Mouse (Mus musculus): ENCODE measurements at regions not wholly inside any gene's neighbourhood (a gene's known extent, or its start where the extent isn't known, plus 50 kb on each side); places are given as distances from the start of the nearest gene placed in this dataset.
A peak's percentile ranks its signal among the peaks of the same experiment; 100 is the strongest.

- Histone ChIP-seq H3ac (ENCODE audit: control insufficient read depth, insufficient read length, low read depth) (no peak overlapping the region), H3K4me3 (ENCODE audit: insufficient read depth, poor library complexity, severe bottlenecking) (no peak overlapping the region), H3K27me3 (ENCODE audit: control insufficient read depth, insufficient read depth, insufficient read length) (no peaks in the 10 kb centered on the region), H3K36me3 (ENCODE audit: control insufficient read depth, insufficient read depth) (no peaks in the 10 kb centered on the region), H3K79me2 (ENCODE audit: control insufficient read depth, insufficient read depth) (no peaks in the 10 kb centered on the region), H3K79me3 (ENCODE audit: low read depth) (no peaks in the 10 kb centered on the region)
- TF ChIP-seq MYOD1 (IDR thresholded peaks at IDR 0.05; ENCODE audit: control insufficient read depth, insufficient read length, low read depth) (no peak), CEBPB (IDR thresholded peaks at IDR 0.05; ENCODE audit: low read depth) (no peak), MYOG (IDR thresholded peaks at IDR 0.05; ENCODE audit: control insufficient read depth, extremely low read depth, insufficient read length) (no peak), FOSL1 (IDR thresholded peaks at IDR 0.05; ENCODE audit: insufficient read depth, low read length, poor library complexity, severe bottlenecking) (no peak), CTCF (IDR thresholded peaks at IDR 0.05; ENCODE audit: control insufficient read depth, insufficient read depth, insufficient read length) (no peak), USF1 (IDR thresholded peaks at IDR 0.05; ENCODE audit: low read depth) (no peak), MAX (IDR thresholded peaks at IDR 0.05) (no peak)
Measured at GRCm38 (mm10) chr5:119366296-119366695, 304.2 kb upstream of the Tbx3 start.

GRCm38 (mm10) chr5:119370481-119370880 is 300.0 kb upstream of the Tbx3 start:
- Histone ChIP-seq H3K79me3 (ENCODE audit: low read depth) (no peaks in the 10 kb centered on the region), H3K79me2 (ENCODE audit: control insufficient read depth, insufficient read depth) (no peaks in the 10 kb centered on the region), H3K27me3 (ENCODE audit: control insufficient read depth, insufficient read depth, insufficient read length) (no peaks in the 10 kb centered on the region), H3K36me3 (ENCODE audit: control insufficient read depth, insufficient read depth) (no peaks in the 10 kb centered on the region), H3K4me3 (ENCODE audit: insufficient read depth, poor library complexity, severe bottlenecking) (no peak overlapping the region), H3ac (ENCODE audit: control insufficient read depth, insufficient read length, low read depth) (no peak overlapping the region)
- TF ChIP-seq FOSL1 (IDR thresholded peaks at IDR 0.05; ENCODE audit: insufficient read depth, low read length, poor library complexity, severe bottlenecking) (no peak), CEBPB (IDR thresholded peaks at IDR 0.05; ENCODE audit: low read depth) (no peak), MAX (IDR thresholded peaks at IDR 0.05) (no peak), USF1 (IDR thresholded peaks at IDR 0.05; ENCODE audit: low read depth) (no peak), CTCF (IDR thresholded peaks at IDR 0.05; ENCODE audit: control insufficient read depth, insufficient read depth, insufficient read length) (no peak), MYOD1 (IDR thresholded peaks at IDR 0.05; ENCODE audit: control insufficient read depth, insufficient read length, low read depth) (no peak), MYOG (IDR thresholded peaks at IDR 0.05; ENCODE audit: control insufficient read depth, extremely low read depth, insufficient read length) (no peak)

- no peak for TF ChIP-seq CEBPB (IDR thresholded peaks at IDR 0.05; ENCODE audit: low read depth)
- TF ChIP-seq MYOG (IDR thresholded peaks at IDR 0.05; ENCODE audit: control insufficient read depth, extremely low read depth, insufficient read length) = no peak
- TF ChIP-seq CTCF (IDR thresholded peaks at IDR 0.05; ENCODE audit: control insufficient read depth, insufficient read depth, insufficient read length) = no peak
- TF ChIP-seq MAX (IDR thresholded peaks at IDR 0.05) = no peak
- H3K27me3 ChIP-seq (ENCODE audit: control insufficient read depth, insufficient read depth, insufficient read length) = no peaks in the 10 kb centered on the region
- no peak overlapping the region for H3ac ChIP-seq (ENCODE audit: control insufficient read depth, insufficient read length, low read depth)
- H3K36me3 ChIP-seq (ENCODE audit: control insufficient read depth, insufficient read depth) = no peaks in the 10 kb centered on the region
- H3K79me3 ChIP-seq (ENCODE audit: low read depth) = no peaks in the 10 kb centered on the region
- no peak overlapping the region for H3K4me3 ChIP-seq (ENCODE audit: insufficient read depth, poor library complexity, severe bottlenecking)
- no peaks in the 10 kb centered on the region for H3K79me2 ChIP-seq (ENCODE audit: control insufficient read depth, insufficient read depth)
Measured at GRCm38 (mm10) chr5:119370931-119371330, 299.5 kb upstream of the Tbx3 start.

- Histone ChIP-seq H3K79me2 (ENCODE audit: control insufficient read depth, insufficient read depth) (no peaks in the 10 kb centered on the region), H3K36me3 (ENCODE audit: control insufficient read depth, insufficient read depth) (no peaks in the 10 kb centered on the region), H3K27me3 (ENCODE audit: control insufficient read depth, insufficient read depth, insufficient read length) (no peaks in the 10 kb centered on the region), H3K79me3 (ENCODE audit: low read depth) (no peaks in the 10 kb centered on the region), H3K4me3 (ENCODE audit: insufficient read depth, poor library complexity, severe bottlenecking) (no peak overlapping the region), H3ac (ENCODE audit: control insufficient read depth, insufficient read length, low read depth) (no peak overlapping the region)
- TF ChIP-seq CEBPB (IDR thresholded peaks at IDR 0.05; ENCODE audit: low read depth) = no peak
- no peak for TF ChIP-seq CTCF (IDR thresholded peaks at IDR 0.05; ENCODE audit: control insufficient read depth, insufficient read depth, insufficient read length)
- TF ChIP-seq USF1 (IDR thresholded peaks at IDR 0.05; ENCODE audit: low read depth) = no peak
- TF ChIP-seq FOSL1 (IDR thresholded peaks at IDR 0.05; ENCODE audit: insufficient read depth, low read length, poor library complexity, severe bottlenecking) = no peak
- no peak for TF ChIP-seq MYOD1 (IDR thresholded peaks at IDR 0.05; ENCODE audit: control insufficient read depth, insufficient read length, low read depth)
- no peak for TF ChIP-seq MAX (IDR thresholded peaks at IDR 0.05)
- TF ChIP-seq MYOG (IDR thresholded peaks at IDR 0.05; ENCODE audit: control insufficient read depth, extremely low read depth, insufficient read length) = no peak
Measured at GRCm38 (mm10) chr5:119373774-119374700, 296.4 kb upstream of the Tbx3 start.

GRCm38 (mm10) chr5:119374861-119375260 is 295.6 kb upstream of the Tbx3 start:
- Histone ChIP-seq H3K36me3 (ENCODE audit: control insufficient read depth, insufficient read depth) (no peaks in the 10 kb centered on the region), H3K79me3 (ENCODE audit: low read depth) (no peaks in the 10 kb centered on the region), H3ac (ENCODE audit: control insufficient read depth, insufficient read length, low read depth) (no peak overlapping the region), H3K4me3 (ENCODE audit: insufficient read depth, poor library complexity, severe bottlenecking) (no peak overlapping the region), H3K79me2 (ENCODE audit: control insufficient read depth, insufficient read depth) (no peaks in the 10 kb centered on the region), H3K27me3 (ENCODE audit: control insufficient read depth, insufficient read depth, insufficient read length) (no peaks in the 10 kb centered on the region)
- TF ChIP-seq CEBPB (IDR thresholded peaks at IDR 0.05; ENCODE audit: low read depth) = peak; percentile 43
- no peak for TF ChIP-seq CTCF (IDR thresholded peaks at IDR 0.05; ENCODE audit: control insufficient read depth, insufficient read depth, insufficient read length)

GRCm38 (mm10) chr5:119378261-119378660 is 292.2 kb upstream of the Tbx3 start:
- TF ChIP-seq CEBPB (IDR thresholded peaks at IDR 0.05; ENCODE audit: low read depth) (no peak), USF1 (IDR thresholded peaks at IDR 0.05; ENCODE audit: low read depth) (no peak), MAX (IDR thresholded peaks at IDR 0.05) (no peak), MYOG (IDR thresholded peaks at IDR 0.05; ENCODE audit: control insufficient read depth, extremely low read depth, insufficient read length) (no peak), FOSL1 (IDR thresholded peaks at IDR 0.05; ENCODE audit: insufficient read depth, low read length, poor library complexity, severe bottlenecking) (no peak), CTCF (IDR thresholded peaks at IDR 0.05; ENCODE audit: control insufficient read depth, insufficient read depth, insufficient read length) (no peak), MYOD1 (IDR thresholded peaks at IDR 0.05; ENCODE audit: control insufficient read depth, insufficient read length, low read depth) (no peak)
- Histone ChIP-seq H3ac (ENCODE audit: control insufficient read depth, insufficient read length, low read depth) (no peak overlapping the region), H3K79me2 (ENCODE audit: control insufficient read depth, insufficient read depth) (no peaks in the 10 kb centered on the region), H3K27me3 (ENCODE audit: control insufficient read depth, insufficient read depth, insufficient read length) (no peaks in the 10 kb centered on the region), H3K36me3 (ENCODE audit: control insufficient read depth, insufficient read depth) (no peaks in the 10 kb centered on the region), H3K4me3 (ENCODE audit: insufficient read depth, poor library complexity, severe bottlenecking) (no peak overlapping the region), H3K79me3 (ENCODE audit: low read depth) (no peaks in the 10 kb centered on the region)
